Mouse (Mus musculus) c-Kit-negative CD71-positive TER-119-positive erythroid progenitor cells, embryonic 14.5 days (primary cell): Measurements from ENCODE around the gene Plcb4.
"Not testable (repeated sequence)": the region's sequence is repeated elsewhere in the genome, so short reads cannot be mapped to it uniquely, and the experiment has no call there.

Experiments
- DNase-seq: peaks from one replicate; pipeline ENCODE4 v3.0.0-alpha.2; 2013; ENCODE audit warnings: low read depth, low spot score

Gene Plcb4

DNA sequence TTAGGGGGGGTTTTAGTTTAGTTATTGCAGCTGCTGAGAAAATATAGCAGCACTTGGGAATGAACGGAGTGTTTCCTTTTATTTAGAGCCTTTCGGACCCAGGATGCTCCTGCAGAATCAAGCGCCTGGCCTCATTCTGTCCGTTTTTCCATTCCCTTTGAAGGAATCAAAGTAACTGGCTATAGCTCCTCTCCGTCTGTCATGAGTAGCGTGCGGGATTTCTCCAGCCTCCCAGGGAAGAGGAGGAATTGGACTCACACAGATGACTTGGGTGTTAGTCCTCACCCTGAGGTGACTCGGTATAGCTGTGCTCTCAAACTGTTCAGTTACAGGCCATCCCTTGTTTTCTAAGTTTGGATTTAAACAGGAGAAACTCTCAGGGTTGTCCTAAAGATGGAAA lies 14.8 kb downstream of the Plcb4 start:
- DNase-seq, result no peak

DNA sequence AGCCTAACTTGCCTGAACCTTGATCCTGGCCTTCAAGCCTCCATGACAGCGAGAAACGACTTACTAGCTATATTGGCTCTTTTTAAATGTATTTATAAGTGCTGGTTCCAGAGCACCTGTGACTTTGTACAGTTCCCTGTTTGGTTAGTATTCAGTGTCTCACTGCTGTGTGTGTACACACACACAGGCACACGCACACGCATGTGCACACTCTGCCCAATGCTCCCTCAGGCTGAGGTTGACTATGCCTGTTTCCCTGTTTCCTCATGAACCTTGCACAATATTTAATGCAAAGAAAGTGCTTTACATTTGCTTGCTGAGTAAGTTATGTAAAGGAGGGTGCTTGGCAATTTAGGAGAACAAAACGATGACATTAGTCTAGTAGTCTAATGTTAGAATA lies 16.5 kb downstream of the Plcb4 start:
- DNase-seq, result no peak

DNA sequence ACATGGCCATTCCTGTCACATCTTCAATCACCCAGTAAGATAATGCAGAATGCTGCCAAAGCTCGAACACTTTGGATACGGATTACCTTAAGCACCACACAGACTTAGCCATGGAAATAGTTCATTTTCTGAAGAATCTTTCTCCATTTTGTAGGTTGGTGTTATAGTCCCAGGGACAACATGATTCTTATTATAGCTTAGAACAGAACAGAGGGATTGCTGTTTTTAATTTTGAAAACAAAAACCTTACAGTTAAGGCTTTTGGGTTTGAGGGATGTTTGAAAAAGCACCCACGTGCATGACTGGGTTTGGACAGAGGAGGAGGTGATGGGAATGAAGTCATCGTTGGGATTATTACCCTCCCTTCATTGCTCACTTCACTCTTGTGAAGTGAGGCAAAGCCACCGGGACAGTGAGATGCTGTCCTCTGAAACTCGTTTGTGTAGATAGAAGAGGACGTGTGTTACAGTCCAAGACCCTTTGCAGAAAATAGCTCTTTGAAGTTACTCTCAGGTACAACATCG lies 18.2 kb downstream of the Plcb4 start:
- DNase-seq, result no peak

DNA sequence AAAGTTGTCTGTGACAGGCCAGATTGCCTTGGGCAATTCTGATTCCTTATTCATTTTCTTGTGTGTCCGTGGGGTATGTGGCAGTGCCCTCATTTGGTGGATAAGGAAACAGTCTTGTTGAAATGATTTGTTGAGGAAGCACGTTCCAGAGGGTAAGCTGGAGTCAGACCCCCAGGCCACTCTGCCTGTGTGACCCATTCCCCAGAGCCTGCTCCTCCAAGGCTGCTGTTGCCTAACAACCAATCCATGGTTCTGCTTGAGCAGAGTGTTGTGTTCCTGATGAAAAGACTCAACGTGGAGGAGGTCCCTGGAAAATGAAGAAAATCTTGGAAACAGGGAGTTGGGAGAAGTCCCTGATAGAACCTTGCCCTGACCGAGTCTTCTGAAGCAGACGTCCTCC lies 18.8 kb downstream of the Plcb4 start:
- no peak for DNase-seq

DNA sequence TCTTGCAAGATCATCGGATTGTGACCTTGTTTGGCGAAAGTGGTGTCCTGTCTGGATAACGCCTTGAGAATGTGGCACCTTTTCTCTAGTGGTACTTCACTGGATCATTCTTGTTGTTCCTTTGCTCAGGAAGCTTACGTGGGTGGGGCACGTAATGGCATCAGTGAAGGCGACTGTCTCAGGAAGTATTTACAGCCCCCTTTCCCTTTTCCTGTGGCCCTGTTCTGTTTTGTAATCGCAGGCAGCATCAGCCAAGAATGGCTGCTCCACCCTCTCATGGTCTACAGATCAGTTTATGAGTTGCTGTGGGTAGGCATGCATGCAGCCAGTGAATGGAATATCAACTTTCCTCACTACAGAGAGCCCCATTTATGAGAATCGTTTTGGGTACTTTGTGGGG lies 21.2 kb downstream of the Plcb4 start:
- DNase-seq, result no peak

DNA sequence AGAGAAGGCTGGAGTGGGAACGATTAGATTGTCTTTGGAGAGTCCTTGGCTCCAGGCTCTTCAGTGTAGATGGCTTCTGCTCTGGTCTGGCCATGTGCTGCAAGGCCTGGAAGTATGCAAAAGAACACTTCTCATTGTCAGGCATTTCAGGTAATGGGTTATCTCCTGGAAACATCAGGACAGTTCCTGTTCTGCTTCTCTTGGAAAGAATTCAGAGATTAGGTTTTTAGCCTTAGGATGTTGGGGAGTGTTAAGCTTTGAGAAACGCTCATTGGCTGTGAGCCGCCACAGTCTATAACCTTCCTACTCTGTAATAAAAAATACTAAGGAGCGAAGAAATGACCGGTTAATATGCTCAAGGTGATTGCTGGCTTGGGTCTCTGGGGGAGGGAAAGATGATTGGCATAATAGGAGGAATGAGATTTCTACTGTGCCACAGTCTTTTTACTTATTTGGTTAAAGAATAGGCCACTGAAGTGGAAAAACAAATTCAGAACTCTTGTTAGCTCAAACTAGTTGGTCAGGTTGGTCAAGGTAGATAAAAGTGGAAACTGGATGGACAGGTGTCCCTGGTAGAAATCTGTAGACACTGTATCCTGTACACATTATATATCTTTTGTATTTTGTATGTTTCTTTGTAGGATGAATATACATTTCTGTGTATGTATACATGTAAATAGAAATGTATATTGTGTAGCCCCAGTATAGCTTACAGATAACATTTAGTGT lies 21.8 kb downstream of the Plcb4 start:
- no peak for DNase-seq

GRCm38 (mm10) chr2:135683684-135684440 lies 25.1 kb downstream of the Plcb4 start:
- DNase-seq, result no peak

DNA sequence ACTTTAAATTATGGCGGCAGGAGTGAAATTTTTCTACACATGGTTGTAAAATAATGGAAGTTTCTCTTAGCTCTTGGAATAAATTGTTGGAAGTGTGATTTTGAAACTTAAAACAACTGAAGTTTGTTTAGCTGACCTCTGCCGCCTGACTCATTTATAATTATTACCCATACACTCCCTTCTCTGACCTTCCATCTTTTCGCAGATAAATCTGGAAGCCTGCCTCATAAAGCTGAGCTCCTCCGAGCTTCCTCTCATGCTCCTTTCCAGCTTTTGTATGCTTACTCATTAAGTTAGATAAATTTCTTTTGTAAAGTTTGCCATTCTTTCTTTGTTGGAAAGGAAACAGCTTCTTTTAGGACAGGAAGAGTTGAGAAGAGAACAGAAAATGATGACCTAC lies 27.9 kb downstream of the Plcb4 start:
- no peak for DNase-seq

- no peak for DNase-seq
These were observed 28.8 kb downstream of the Plcb4 start for GRCm38 (mm10) chr2:135687585-135687984.

DNA sequence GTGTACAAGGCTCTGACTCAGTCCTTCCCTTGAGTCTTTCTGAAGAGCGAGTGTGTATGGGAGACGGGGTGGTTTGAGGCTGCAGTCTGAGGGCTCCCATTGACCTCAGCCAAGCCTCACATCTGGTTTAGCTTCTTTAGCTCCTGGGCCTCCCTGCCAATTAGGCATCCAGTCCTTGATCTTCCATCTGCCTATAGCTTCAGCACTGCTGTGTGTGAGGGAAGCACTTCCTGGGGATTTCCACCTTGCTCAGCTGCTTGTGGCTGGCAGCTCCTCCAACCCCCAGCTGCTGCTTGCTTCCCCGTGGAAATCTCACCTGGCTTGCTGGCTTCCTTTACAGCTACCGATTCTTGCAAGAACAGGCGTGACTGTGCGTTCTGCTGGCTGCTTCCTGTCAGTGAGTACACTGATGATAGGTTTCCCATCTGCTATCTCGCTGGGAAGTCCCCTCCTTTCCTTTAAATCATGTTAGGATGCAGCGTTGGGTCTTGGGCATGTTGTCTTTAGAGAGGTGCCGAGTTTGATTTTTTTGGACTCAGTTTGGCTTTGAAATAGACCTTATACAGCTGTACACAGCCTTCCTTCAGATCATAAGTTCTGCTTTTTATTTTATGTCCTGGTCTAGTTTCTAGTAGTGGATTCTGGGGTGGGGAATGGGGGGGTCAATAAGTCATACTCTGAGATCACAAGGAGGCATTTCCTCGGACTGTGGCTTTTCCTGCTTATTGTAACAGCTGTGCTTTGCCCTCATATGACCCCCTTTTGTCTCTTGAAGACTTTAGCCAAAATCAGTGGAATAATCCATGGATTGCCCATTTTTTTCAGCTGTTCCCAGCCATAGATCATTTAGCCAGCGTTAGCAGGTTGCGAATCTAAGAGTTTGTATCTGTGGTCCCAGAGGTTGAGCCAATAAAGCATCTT lies 34.0 kb downstream of the Plcb4 start:
- no peak for DNase-seq

GRCm38 (mm10) chr2:135700686-135701413 lies 42.0 kb downstream of the Plcb4 start:
- no peak for DNase-seq

DNA sequence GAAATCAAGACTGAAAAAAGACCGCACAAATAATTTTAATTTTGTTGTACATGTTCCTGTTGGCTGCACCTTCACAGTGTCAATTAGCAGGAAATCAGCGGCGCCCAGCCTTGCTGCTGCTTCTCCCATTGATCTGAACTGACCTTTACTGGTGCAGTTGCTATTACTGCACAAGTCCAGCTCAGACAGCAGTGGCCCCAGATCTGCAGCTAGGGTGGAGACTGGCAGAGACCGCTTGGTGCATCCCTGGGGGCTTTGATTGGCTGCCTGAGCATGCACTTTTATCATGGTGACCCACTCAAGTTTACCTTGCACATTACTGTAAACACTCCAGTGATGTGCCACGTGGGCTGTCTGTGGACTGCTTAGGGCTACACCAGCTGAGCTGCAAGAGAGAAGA lies 45.9 kb downstream of the Plcb4 start:
- DNase-seq, result no peak

- no peak for DNase-seq
These were observed 48.5 kb downstream of the Plcb4 start for GRCm38 (mm10) chr2:135707305-135707704.

- DNase-seq, result no peak
These were observed 49.6 kb downstream of the Plcb4 start for GRCm38 (mm10) chr2:135708386-135708785.

DNA sequence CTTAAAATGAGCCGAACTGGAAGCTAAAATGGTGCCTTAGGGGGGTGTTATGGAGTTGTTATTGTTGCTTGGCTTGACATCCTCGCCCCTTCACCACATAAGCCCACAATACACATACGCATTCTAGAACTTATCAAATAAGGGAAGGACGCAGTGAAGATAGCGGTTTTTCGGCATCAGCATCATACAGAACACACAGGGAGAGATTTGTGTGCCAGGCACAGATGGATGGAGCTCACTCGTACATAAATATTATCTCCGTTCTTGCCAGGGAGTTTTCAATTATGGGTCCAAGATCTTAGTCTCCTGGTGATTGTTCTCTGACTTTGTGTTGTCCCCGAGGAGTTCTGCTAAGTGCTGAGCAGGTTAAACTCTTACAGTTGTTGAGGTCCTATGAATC lies 50.0 kb downstream of the Plcb4 start:
- no peak for DNase-seq

DNA sequence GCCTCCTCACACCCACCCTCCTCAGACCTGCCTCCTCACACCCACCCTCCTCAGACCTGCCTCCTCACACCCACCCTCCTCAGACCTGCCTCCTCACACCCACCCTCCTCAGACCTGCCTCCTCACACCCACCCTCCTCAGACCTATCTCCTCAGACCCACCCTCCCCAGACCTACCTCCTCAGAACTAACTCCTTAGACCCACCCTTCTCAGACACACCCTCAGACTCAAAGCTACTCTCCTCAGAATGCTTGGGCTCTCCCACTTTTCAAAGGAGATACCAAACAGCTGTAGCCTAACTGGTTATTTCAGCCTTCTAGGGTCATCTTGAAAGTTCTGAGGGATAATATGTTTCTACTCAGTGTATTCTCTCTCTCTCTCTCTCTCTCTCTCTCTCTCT lies 50.9 kb downstream of the Plcb4 start:
- not testable (repeated sequence) for DNase-seq

GRCm38 (mm10) chr2:135711049-135711924 lies 52.5 kb downstream of the Plcb4 start:
- no peak for DNase-seq

DNA sequence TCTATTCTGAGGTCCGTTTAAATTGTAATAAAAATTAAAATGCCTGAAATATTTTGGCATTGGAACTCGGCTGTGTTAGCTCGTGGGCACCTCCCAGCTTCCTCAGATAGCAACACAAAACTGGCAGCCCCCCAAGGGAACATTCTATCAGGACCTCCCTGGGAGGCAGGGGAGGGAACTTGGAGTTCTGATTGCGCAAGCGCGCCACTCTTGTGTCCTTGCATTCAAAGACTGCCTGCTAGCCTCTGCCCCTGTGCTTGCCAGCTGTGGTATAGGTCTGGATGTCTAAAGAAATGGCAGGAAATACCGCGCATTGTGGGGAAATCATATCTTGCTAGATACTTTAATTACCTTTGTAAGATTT lies 53.1 kb downstream of the Plcb4 start:
- DNase-seq, result no peak

GRCm38 (mm10) chr2:135712331-135712730 lies 53.5 kb downstream of the Plcb4 start:
- DNase-seq, result no peak

DNA sequence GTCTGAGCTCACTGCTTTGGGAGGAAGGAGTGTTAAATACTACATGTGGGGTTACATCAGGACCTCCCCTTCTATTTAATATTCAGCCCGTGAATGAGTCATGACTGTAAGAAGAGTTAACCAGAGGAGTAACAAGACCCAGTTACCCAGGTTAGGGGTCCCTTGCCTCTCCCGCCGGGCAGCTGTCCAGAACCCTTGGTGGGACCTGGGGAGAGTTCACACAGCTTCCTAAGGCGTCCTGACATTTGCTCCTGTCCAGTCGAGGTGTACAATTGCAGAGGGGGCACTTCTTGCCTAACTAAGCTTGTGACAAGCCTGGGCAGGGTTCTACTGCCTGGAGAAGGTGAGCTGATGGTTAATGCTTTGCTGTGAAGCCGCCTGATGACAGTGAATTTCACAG lies 54.1 kb downstream of the Plcb4 start:
- no peak for DNase-seq
